Comparison of ENCODE assay signal across 11 mouse cellular contexts in genomic region chr15:101190762-101191150, GRCm38 (mm10). TPM values are rescaled to one million over a fixed set of nuclear protein-coding genes. Genes with fewer than 3 reads are reported as not detected.
DNase-seq lines count a peak whose midpoint lies in the region; ATAC-seq and TF ChIP-seq lines count a peak whose summit lies in the region.
"Had no signal": no experiment of that assay in that cellular context is flagged by ENCODE, and none has a peak within 500 bp of the region (broad histone marks: within the 10 kb centered on the region; RNA-seq: fewer than 3 reads in every experiment).

No protein-coding gene starts in this region.

- H3K27me3 ChIP-seq in liver, embryonic 16.5 days (ENCODE audit: control insufficient read depth, insufficient read depth, low read depth, low read length): no peaks in the 10 kb centered on the region
- no peaks in the 10 kb centered on the region for H3K27me3 ChIP-seq in midbrain, embryonic 14.5 days (ENCODE audit: control insufficient read depth, insufficient read depth, low read length)
- no peaks in the 10 kb centered on the region for H3K27me3 ChIP-seq in forebrain, embryonic 10.5 days (ENCODE audit: poor library complexity, severe bottlenecking)
- H3K27me3 ChIP-seq: hindbrain, embryonic 15.5 days; neural tube, embryonic 13.5 days had no signal

- H3K4me3 ChIP-seq in gastrocnemius, adult 2 months: no peak overlapping the region
- no peak overlapping the region for H3K4me3 ChIP-seq in liver, embryonic 16.5 days (ENCODE audit: low read depth, low read length)
- no peak overlapping the region for H3K4me3 ChIP-seq in midbrain, embryonic 14.5 days (replicated peaks; ENCODE audit: low read depth, low read length)
- H3K4me3 ChIP-seq in forebrain, embryonic 10.5 days: no peak overlapping the region
- H3K4me3 ChIP-seq: hindbrain, embryonic 15.5 days; neural tube, embryonic 13.5 days had no signal

- peak overlapping the region; percentile 77 for H3K27ac ChIP-seq in gastrocnemius, adult 2 months
- H3K27ac ChIP-seq in liver, embryonic 16.5 days (ENCODE audit: low read length): no peak overlapping the region
- H3K27ac ChIP-seq in midbrain, embryonic 14.5 days (replicated peaks; ENCODE audit: low read depth, low read length): no peak overlapping the region
- H3K27ac ChIP-seq in forebrain, embryonic 10.5 days: no peak overlapping the region
- H3K27ac ChIP-seq: neural tube, embryonic 13.5 days had no signal

- no peaks in the 10 kb centered on the region for H3K36me3 ChIP-seq in liver, embryonic 16.5 days (ENCODE audit: control insufficient read depth, insufficient read depth)
- H3K36me3 ChIP-seq in midbrain, embryonic 14.5 days (ENCODE audit: control insufficient read depth, insufficient read depth, low read length): peaks cover 22% of the 10 kb centered on the region
- H3K36me3 ChIP-seq in forebrain, embryonic 10.5 days (replicated peaks): peaks cover 29% of the 10 kb centered on the region

- peaks cover 34% of the 10 kb centered on the region for H3K4me1 ChIP-seq in liver, embryonic 16.5 days (ENCODE audit: control insufficient read depth, low read depth, low read length)
- H3K4me1 ChIP-seq in midbrain, embryonic 14.5 days (ENCODE audit: control insufficient read depth, insufficient read depth, low read length): peaks cover 15% of the 10 kb centered on the region; the same call in 1 of the 2 replicates
- H3K4me1 ChIP-seq in forebrain, embryonic 10.5 days: peaks cover 42% of the 10 kb centered on the region

- no peaks in the 10 kb centered on the region for H3K9me3 ChIP-seq in liver, embryonic 16.5 days (replicated peaks; ENCODE audit: control insufficient read depth, low read length)
- H3K9me3 ChIP-seq in midbrain, embryonic 14.5 days (ENCODE audit: control insufficient read depth, low read length): no peaks in the 10 kb centered on the region
- H3K9me3 ChIP-seq in forebrain, embryonic 10.5 days: 0 out of 2 replicates have a peak, but pooled peaks cover 5% of the 10 kb centered on the region
- H3K9me3 ChIP-seq: hindbrain, embryonic 15.5 days; neural tube, embryonic 13.5 days had no signal

- H3K4me2 ChIP-seq in liver, embryonic 16.5 days (ENCODE audit: low read depth, low read length): no peak overlapping the region
- H3K4me2 ChIP-seq in midbrain, embryonic 14.5 days (ENCODE audit: low read length): no peak overlapping the region
- H3K4me2 ChIP-seq: hindbrain, embryonic 15.5 days; neural tube, embryonic 13.5 days had no signal

- DNase-seq in gastrocnemius, adult 2 months: no peak
- DNase-seq in gastrocnemius, adult 8-10 months (ENCODE audit: low spot score in 2 of 2): no peak
- DNase-seq in liver: no peak
- DNase-seq in T-cell, adult 2 months (ENCODE audit: low spot score): peak; percentile 56
- DNase-seq in midbrain, embryonic 14.5 days: no peak
- no peak for DNase-seq in forebrain, embryonic 10.5 days (ENCODE audit: extremely low spot score, low spot score)
- DNase-seq: cerebellum, adult 11-12 months had no signal

- 17% methylated on average over 5 of the region's 5 CpGs for WGBS in liver, embryonic 16.5 days (ENCODE audit: insufficient replicate concordance)
- 81% methylated on average over 5 of the region's 5 CpGs for WGBS in midbrain, embryonic 14.5 days
- 82% methylated on average over 5 of the region's 5 CpGs for WGBS in forebrain, embryonic 10.5 days

- no peak for TF ChIP-seq CTCF in gastrocnemius, adult 2 months (IDR thresholded peaks at IDR 0.05)

- intact Hi-C loops in gastrocnemius, adult 2 months (cut with DNase I): no loop called here

- ATAC-seq in liver, embryonic 16.5 days (ENCODE audit: low read depth): 0 out of 2 replicates have a peak, but pooled peaks have one; percentile 14
- peak; percentile 34; the same call in 1 of the 2 replicates for ATAC-seq in monocyte, adult 5-6 weeks (replicated peaks; ENCODE audit: insufficient number of reproducible peaks, low FRiP score, low TSS enrichment, poor library complexity, severe bottlenecking)
- no peak for ATAC-seq in midbrain, embryonic 14.5 days (ENCODE audit: low FRiP score, low TSS enrichment)

- H3K9ac ChIP-seq in liver, embryonic 16.5 days (ENCODE audit: low read depth, low read length): no peak overlapping the region
- no peak overlapping the region for H3K9ac ChIP-seq in midbrain, embryonic 14.5 days (replicated peaks; ENCODE audit: low read length)
- H3K9ac ChIP-seq: hindbrain, embryonic 15.5 days; neural tube, embryonic 13.5 days had no signal

RNA-seq across cellular contexts. Expression of gene Acvr1b, which starts 16.9 kb away (rescaled TPM):
- total RNA-seq in gastrocnemius, adult 2 months (2021): 10 to 100 TPM; 26.9 to 30.8 TPM
- total RNA-seq in gastrocnemius, adult 8-10 months (2022): 10 to 100 TPM; 33.0 to 44.0 (median 39.4) TPM
- 2.0 and 2.1 TPM in 2 replicates for polyA plus RNA-seq in liver, embryonic 16.5 days (2015; fragmentation: Nextera tagmentation; extraction: Ambion mirVana)
- 14.2 to 16.4 TPM (median 14.2 TPM) in 3 replicates for total RNA-seq in monocyte, adult 5-6 weeks (2017)
- 30.4 and 39.0 TPM in 2 replicates for polyA plus RNA-seq in midbrain, embryonic 14.5 days (2014; fragmentation: Nextera tagmentation; extraction: Ambion mirVana)
- 5.8 TPM in 2 replicates for polyA plus RNA-seq in forebrain, embryonic 10.5 days (2016; fragmentation: Nextera tagmentation; extraction: Ambion mirVana)

RNA-seq across cellular contexts. Expression of gene Grasp, which starts 33.2 kb away (rescaled TPM):
- 1 to 10 TPM; 5.8 to 5.9 TPM for total RNA-seq in gastrocnemius, adult 2 months (2021)
- 1 to 10 TPM; 3.0 to 5.4 (median 4.4) TPM for total RNA-seq in gastrocnemius, adult 8-10 months (2022)
- 0.36 and 0.54 TPM in 2 replicates for polyA plus RNA-seq in liver, embryonic 16.5 days (2015; fragmentation: Nextera tagmentation; extraction: Ambion mirVana)
- total RNA-seq in monocyte, adult 5-6 weeks (2017): 4.9 to 10.8 TPM (median 9.0 TPM) in 3 replicates
- polyA plus RNA-seq in midbrain, embryonic 14.5 days (2014; fragmentation: Nextera tagmentation; extraction: Ambion mirVana): 0.93 and 0.97 TPM in 2 replicates
- 2.6 and 4.1 TPM in 2 replicates for polyA plus RNA-seq in forebrain, embryonic 10.5 days (2016; fragmentation: Nextera tagmentation; extraction: Ambion mirVana)
